In genomic region chr1:72578351-72578750, GRCm38 (mm10) we compare ENCODE assay signal across 11 mouse cellular contexts. TPM values are rescaled to one million over a fixed set of nuclear protein-coding genes. Genes with fewer than 3 reads are reported as not detected.
DNase-seq lines count a peak whose midpoint lies in the region; ATAC-seq and TF ChIP-seq lines count a peak whose summit lies in the region.
"Had no signal": no experiment of that assay in that cellular context is flagged by ENCODE, and none has a peak within 500 bp of the region (broad histone marks: within the 10 kb centered on the region; RNA-seq: fewer than 3 reads in every experiment).

No protein-coding gene starts in this region.

- TF ChIP-seq EP300 in heart, adult 2 months (IDR thresholded peaks at IDR 0.05; ENCODE audit: insufficient read depth, low read depth, low read length), result no peak

- intact Hi-C loops in heart, adult 2 months (cut with DNase I), result loop anchor here (5.0 to 10.0 kb wide), 2 partner anchors 144 to 261 kb away; no protein-coding TSS in a partner anchor

- 42% methylated on average over 15 of the region's 15 CpGs for WGBS in heart, embryonic 15.5 days
- WGBS in hindbrain, embryonic 11.5 days, result 42% methylated on average over 15 of the region's 15 CpGs
- 30% methylated on average over 15 of the region's 15 CpGs for WGBS in midbrain, embryonic 13.5 days
- 54% methylated on average over 15 of the region's 15 CpGs for WGBS in heart, adult 2 months

- no peak overlapping the region for H3K27ac ChIP-seq in heart, embryonic 15.5 days
- peak overlapping the region; percentile 62; the same call in 1 of the 2 replicates for H3K27ac ChIP-seq in hindbrain, embryonic 11.5 days (ENCODE audit: low read depth, low read length)
- no peak overlapping the region; the same call in 1 of the 2 replicates for H3K27ac ChIP-seq in midbrain, embryonic 13.5 days
- H3K27ac ChIP-seq in heart, adult 2 months, result no peak overlapping the region
- H3K27ac ChIP-seq: lung, embryonic 15.5 days had no signal

- no peak for ATAC-seq in heart, embryonic 15.5 days (replicated peaks; ENCODE audit: insufficient number of reproducible peaks, insufficient read depth, low FRiP score, low read depth)
- ATAC-seq in hindbrain, embryonic 11.5 days (ENCODE audit: low FRiP score), result no peak
- ATAC-seq in midbrain, embryonic 13.5 days, result no peak

- H3K9ac ChIP-seq in heart, embryonic 15.5 days, result no peak overlapping the region
- no peak overlapping the region for H3K9ac ChIP-seq in hindbrain, embryonic 11.5 days (ENCODE audit: low read depth, low read length)
- H3K9ac ChIP-seq in midbrain, embryonic 13.5 days (replicated peaks), result no peak overlapping the region
- H3K9ac ChIP-seq in heart, adult 2 months (ENCODE audit: low read depth, low read length), result no peak overlapping the region
- H3K9ac ChIP-seq: lung, embryonic 15.5 days had no signal

- no peaks in the 10 kb centered on the region for H3K9me3 ChIP-seq in heart, embryonic 15.5 days (replicated peaks)
- no peaks in the 10 kb centered on the region for H3K9me3 ChIP-seq in hindbrain, embryonic 11.5 days (ENCODE audit: control insufficient read depth, low read length)
- no peaks in the 10 kb centered on the region for H3K9me3 ChIP-seq in midbrain, embryonic 13.5 days
- H3K9me3 ChIP-seq: lung, embryonic 15.5 days had no signal

- H3K79me2 ChIP-seq in heart, adult 2 months (replicated peaks; ENCODE audit: control insufficient read depth, insufficient read depth, low read length), result no peaks in the 10 kb centered on the region

- H3K27me3 ChIP-seq in heart, embryonic 15.5 days, result peaks cover 28% of the 10 kb centered on the region
- H3K27me3 ChIP-seq in hindbrain, embryonic 11.5 days (ENCODE audit: control insufficient read depth, insufficient read depth, low read length), result no peaks in the 10 kb centered on the region
- peaks cover 12% of the 10 kb centered on the region; the same call in 1 of the 2 replicates for H3K27me3 ChIP-seq in midbrain, embryonic 13.5 days
- H3K27me3 ChIP-seq in heart, adult 2 months (ENCODE audit: control insufficient read depth, insufficient read depth, low read length), result 0 out of 2 replicates have a peak, but pooled peaks cover 1% of the 10 kb centered on the region

- no peaks in the 10 kb centered on the region for H3K36me3 ChIP-seq in heart, embryonic 15.5 days
- no peaks in the 10 kb centered on the region for H3K36me3 ChIP-seq in hindbrain, embryonic 11.5 days (ENCODE audit: control insufficient read depth, insufficient read depth, low read length)
- H3K36me3 ChIP-seq in midbrain, embryonic 13.5 days, result no peaks in the 10 kb centered on the region
- H3K36me3 ChIP-seq in heart, adult 2 months (ENCODE audit: control insufficient read depth, insufficient read depth, low read length), result no peaks in the 10 kb centered on the region
- H3K36me3 ChIP-seq: lung, embryonic 15.5 days had no signal

- no peak for TF ChIP-seq POLR2A in heart, adult 2 months (IDR thresholded peaks at IDR 0.05; ENCODE audit: insufficient read depth, low read depth, low read length)

- TF ChIP-seq CTCF in heart, adult 2 months (IDR thresholded peaks at IDR 0.05), result no peak

- no peak overlapping the region for H3K4me3 ChIP-seq in heart, embryonic 15.5 days
- H3K4me3 ChIP-seq in hindbrain, embryonic 11.5 days (ENCODE audit: low read depth, low read length), result no peak overlapping the region
- H3K4me3 ChIP-seq in midbrain, embryonic 13.5 days (replicated peaks), result no peak overlapping the region
- H3K4me3 ChIP-seq in heart, adult 2 months, result no peak overlapping the region
- H3K4me3 ChIP-seq: lung, embryonic 15.5 days had no signal

- no peaks in the 10 kb centered on the region; the same call in 1 of the 2 replicates for H3K4me1 ChIP-seq in heart, embryonic 15.5 days (replicated peaks)
- H3K4me1 ChIP-seq in hindbrain, embryonic 11.5 days (replicated peaks; ENCODE audit: control insufficient read depth, insufficient read depth, low read length), result peaks cover 7% of the 10 kb centered on the region; the same call in 1 of the 2 replicates
- H3K4me1 ChIP-seq in midbrain, embryonic 13.5 days (replicated peaks), result peaks cover 25% of the 10 kb centered on the region
- H3K4me1 ChIP-seq in heart, adult 2 months (ENCODE audit: control insufficient read depth, insufficient read depth, low read length), result no peaks in the 10 kb centered on the region

- H3K4me2 ChIP-seq in heart, embryonic 15.5 days, result 0 out of 2 replicates have a peak overlapping the region, but pooled peaks have one; percentile 4
- H3K4me2 ChIP-seq in hindbrain, embryonic 11.5 days (replicated peaks; ENCODE audit: low read depth, low read length), result no peak overlapping the region; the same call in 1 of the 2 replicates
- peak overlapping the region; percentile 26; the same call in 1 of the 2 replicates for H3K4me2 ChIP-seq in midbrain, embryonic 13.5 days (replicated peaks)
- H3K4me2 ChIP-seq: lung, embryonic 15.5 days had no signal

- no peak for DNase-seq in heart, postnatal 4 days
- DNase-seq in brain, adult 2 months (ENCODE audit: low read depth, low spot score), result peak; percentile 74
- DNase-seq in hindbrain, embryonic 11.5 days (ENCODE audit: low spot score), result peak; percentile 38
- DNase-seq in cerebellum, postnatal 4 days (ENCODE audit: low spot score in 2 of 2), result no peak
- DNase-seq in gastrocnemius, adult 18-20 months (ENCODE audit: low spot score), result no peak
- no peak for DNase-seq in heart, adult 2 months
- DNase-seq: thymus, adult 2 months had no signal

RNA-seq across cellular contexts. Expression of gene Smarcal1, which starts 4.7 kb away (rescaled TPM):
- polyA plus RNA-seq in heart, embryonic 15.5 days (2015; fragmentation: Nextera tagmentation; extraction: Ambion mirVana), result 16.6 and 19.5 TPM in 2 replicates
- total RNA-seq in heart, postnatal 4 days (2021), result 10 to 100 TPM; 32.3 to 34.7 TPM
- polyA plus RNA-seq in hindbrain, embryonic 11.5 days (2014; fragmentation: Nextera tagmentation; extraction: Ambion mirVana), result 32.1 and 33.6 TPM in 2 replicates
- polyA plus RNA-seq in midbrain, embryonic 13.5 days (2015; fragmentation: Nextera tagmentation; extraction: Ambion mirVana), result 25.1 and 29.8 TPM in 2 replicates
- 10 to 100 TPM; 18.5 to 21.9 TPM for total RNA-seq in gastrocnemius, adult 18-20 months (2021)
- total RNA-seq in heart, adult 2 months (2021), result 10 to 100 TPM; 23.5 to 28.2 TPM
- polyA plus RNA-seq in heart, adult 2 months (2012; rRNA removed), result 24.6 and 28.7 TPM in 2 replicates

RNA-seq across cellular contexts. Expression of gene March4, which starts 41.6 kb away (rescaled TPM):
- 0.04 and 0.10 TPM in 2 replicates for polyA plus RNA-seq in heart, embryonic 15.5 days (2015; fragmentation: Nextera tagmentation; extraction: Ambion mirVana)
- total RNA-seq in heart, postnatal 4 days (2021), result not detected
- polyA plus RNA-seq in hindbrain, embryonic 11.5 days (2014; fragmentation: Nextera tagmentation; extraction: Ambion mirVana), result 1.1 and 1.5 TPM in 2 replicates
- 2.5 and 2.7 TPM in 2 replicates for polyA plus RNA-seq in midbrain, embryonic 13.5 days (2015; fragmentation: Nextera tagmentation; extraction: Ambion mirVana)
- total RNA-seq in gastrocnemius, adult 18-20 months (2021), result under 1 TPM; 0.24 to 0.62 TPM
- total RNA-seq in heart, adult 2 months (2021), result not detected
- 0.12 TPM in 1 of 2 replicates, not detected in the other for polyA plus RNA-seq in heart, adult 2 months (2012; rRNA removed)
- polyA plus RNA-seq: heart, embryonic 16.5 days; thymus, adult 2 months had no signal

Comparison
In these comparisons a context has a peak if more than half of its experiments do, and no peak if none do; other contexts are left out.
1. DNase-seq: peak in brain, adult 2 months (single experiment) and hindbrain, embryonic 11.5 days (single experiment); none in heart, postnatal 4 days (single experiment), cerebellum, postnatal 4 days (0 of 2), gastrocnemius, adult 18-20 months (single experiment) and heart, adult 2 months (0 of 2).